Mouse (Mus musculus): ENCODE results near the gene Slco2b1.

Gene Slco2b1

DNA sequence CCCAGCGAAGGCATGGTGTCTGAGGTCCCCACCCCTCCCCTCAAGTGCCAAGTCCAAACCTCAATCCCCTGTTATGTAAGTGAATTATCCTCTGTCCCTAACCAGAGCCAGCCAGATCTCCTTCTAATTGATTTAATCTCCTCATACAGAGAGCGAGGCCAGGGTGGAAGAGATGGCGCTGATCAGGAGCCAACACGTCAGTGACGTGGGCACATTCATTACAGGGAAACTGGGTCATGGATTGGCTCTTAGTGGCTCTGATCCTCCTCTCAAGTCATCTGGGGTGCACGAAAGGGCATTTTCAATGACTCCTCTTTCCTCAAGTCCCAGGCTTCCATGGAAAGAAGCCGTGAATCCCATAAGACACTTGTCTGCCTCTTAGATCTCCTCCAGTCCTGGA, 66.4 kb downstream of the Slco2b1 start:
- no peak for DNase-seq

DNA sequence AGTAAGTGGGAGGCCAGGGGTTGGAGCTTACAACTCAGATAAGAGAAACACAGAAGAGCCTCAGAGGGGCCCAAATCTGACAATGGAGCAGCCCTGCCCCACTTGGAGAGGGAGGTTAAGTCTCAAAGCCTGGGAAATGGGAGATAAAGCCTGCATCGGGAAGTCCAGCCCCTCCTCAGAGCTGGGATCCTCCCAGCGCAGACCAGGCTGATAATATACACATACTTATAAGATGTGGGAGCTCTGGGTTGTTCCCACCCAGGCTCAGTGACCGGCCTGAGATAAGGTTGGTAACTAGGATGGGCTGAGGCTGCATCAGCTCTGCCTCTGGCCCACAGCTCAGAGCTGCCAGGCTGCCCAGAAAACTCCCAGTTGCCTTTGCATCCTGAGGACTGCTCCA, 69.1 kb downstream of the Slco2b1 start:
- no peak for DNase-seq

DNA sequence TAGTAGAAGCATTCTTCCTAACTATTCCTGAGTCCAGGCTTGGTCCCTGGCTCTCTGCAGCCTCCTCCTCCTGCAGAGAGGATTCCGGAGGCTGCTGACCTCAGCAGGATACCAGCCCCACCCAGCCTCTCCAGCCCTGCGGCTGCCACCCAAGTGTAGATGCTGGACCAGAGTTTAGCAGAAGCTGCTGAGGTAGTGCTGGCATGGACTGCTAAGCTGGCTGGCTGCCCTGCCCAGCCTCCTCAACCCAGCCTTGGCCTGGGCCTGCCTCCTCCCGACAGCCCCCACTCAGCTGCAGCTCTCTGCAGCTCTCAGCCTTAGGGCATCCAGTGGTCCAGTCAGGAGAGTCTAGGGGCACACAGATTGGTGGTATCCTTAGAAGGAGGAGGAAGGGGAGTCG, 69.9 kb downstream of the Slco2b1 start:
- peak in 1 of 2 experiments; percentile 16 for DNase-seq

DNA sequence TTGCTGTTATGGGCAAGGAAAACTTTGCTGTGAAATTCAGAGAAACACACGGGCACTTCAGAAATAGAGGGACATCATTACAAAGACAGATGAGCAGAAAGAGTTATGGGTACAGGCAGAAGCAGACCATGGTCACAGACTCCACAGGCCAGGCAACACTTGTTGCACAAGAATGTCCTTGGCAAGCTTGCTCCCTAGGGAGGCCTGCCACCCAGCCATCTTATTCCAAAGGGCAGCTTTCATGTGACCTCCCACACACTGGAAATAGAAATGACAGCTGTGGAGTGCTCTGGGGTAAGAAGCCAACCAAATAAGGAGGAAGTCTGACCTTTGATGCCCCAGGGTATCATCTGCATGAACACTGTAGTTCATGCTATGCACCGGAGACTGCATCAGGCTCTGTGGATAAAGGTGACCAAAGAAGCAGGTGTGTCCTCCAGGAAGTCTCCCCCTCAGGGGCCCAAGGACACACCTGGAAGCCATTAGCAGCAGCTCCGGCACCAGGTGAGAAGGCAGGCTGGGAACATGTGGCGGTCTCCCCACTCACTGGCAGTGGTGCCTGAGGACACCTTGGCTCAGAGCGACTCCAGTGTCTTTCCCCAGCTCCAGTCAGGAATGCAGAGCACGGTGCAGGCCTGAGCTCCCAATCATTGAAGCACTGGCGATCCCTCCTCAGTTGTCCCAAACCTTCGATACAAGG, 77.0 kb downstream of the Slco2b1 start:
- DNase-seq: peak in 1 of 2 experiments; percentile 12

DNA sequence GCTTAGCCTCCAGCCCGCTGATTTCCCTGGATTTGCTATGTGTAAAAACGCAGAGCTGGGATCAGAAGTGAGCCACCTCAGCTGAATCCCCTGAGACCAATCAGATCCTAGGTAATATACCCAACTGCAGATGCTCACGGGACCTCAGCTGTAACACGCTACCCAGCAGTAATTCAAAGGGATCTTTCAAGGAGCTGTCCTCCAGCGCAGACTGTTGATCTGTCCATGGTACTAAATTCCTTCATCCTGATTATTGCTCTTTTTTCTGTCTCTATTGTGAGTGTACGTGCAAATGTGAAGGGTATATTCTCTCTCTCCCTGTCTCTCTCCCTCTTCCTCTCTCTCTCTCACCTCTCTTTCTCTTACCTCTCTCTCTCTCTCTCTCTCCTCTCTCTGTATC, 78.9 kb downstream of the Slco2b1 start:
- no peak for DNase-seq

DNA sequence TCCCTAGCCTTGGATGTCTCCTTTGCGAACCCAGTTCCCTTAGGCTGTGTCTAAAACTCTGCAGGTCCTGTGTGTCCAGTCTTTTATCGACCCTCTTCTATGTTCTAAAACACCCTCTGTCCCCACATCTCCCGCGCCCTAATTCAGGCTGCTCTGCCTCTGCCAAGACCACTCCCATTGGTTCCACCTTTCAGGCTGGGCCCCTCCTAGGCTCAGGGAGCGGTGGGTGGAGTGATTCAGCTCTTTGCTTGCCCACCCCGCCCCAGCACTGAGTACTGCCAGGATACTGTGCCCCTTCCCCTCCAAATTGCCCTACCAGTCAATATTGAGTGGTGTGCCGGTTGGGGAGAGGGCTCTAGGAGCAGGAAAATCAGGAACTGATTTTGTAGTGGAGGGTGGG, 83.8 kb downstream of the Slco2b1 start:
- DNase-seq: no peak

DNA sequence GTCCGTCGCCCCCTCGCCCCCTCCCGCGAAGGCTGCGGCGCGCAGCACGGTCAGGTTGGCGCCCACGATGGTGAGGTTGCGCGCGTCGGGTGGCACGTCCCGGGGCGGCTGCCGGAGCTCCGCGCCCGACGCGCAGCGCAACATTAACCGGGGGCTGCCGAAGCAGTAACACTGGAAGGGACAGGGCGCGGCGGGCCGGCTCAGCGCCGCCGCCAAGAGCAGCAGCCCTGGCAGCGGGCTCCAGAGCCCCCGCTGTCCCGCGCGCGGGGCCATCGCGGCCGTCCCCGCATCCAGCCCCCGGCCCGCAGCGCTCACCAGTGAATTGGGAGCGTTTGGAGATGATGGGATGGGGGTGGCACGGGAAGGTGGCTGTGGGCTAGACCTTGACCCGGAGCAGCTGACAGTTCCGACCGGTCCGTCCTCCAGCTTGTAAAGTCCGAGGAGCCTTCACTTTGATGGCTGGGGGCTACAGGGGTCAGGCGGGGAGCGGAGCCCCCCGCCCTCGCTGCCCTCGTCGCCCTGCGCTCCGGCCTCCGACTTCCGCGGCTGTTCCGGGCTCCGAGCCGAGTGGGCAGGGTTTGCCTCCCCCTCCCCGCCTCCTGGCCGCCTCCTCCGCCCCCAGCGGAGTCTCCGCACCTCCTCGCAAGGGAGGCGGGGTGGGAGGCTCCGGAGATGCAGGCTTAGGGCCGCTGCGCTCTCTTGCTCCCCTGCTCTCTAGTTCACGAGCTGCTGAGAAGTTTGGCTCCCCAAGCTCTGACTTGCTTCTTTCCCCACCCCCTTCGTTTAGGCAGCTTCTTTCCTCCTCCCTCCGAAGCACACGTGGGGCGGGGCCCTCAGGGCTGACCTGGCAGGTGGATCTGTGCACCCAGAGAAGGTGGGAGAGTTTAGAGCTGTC, 84.5 kb downstream of the Slco2b1 start, which contains the start of gene Tpbgl:
Gene Tpbgl, minus strand, starts transcription at position 728 of the 895 bp plus-strand sequence.
- peak; percentile 66 to 82 for DNase-seq

DNA sequence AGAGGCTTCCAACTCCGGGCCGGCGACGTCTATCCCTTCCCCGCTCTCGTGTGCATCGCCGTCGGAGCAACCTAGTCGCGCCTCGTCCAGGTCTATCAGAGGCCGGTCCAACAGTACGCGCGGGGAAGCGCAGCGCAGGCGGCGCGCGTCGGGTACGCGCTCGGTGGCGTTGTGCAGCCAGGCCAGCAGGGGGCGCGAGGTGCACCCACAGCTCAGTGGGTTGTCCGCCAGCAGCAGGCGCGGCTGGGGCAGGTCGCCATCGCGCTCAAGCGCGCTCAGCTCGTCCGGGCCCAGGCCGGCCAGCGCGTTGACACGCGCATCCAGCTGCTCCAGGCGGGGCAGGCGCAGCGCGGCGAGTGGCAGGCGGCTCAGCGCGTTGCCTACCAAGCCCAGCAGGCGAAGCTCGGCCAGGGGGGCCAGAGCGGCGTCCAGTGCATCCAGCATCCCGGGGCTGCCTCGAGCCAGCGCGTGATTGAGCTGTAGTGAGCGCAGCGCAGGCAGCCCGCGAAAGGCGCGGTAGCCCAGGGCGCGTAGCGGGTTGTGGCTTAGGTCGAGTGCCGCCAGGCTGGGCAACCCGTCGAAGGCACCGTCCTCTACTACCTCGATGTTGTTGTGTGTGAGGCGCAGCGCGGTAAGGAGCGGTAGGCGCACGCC, 85.3 kb downstream of the Slco2b1 start:
- DNase-seq: peak; percentile 85 to 92

DNA sequence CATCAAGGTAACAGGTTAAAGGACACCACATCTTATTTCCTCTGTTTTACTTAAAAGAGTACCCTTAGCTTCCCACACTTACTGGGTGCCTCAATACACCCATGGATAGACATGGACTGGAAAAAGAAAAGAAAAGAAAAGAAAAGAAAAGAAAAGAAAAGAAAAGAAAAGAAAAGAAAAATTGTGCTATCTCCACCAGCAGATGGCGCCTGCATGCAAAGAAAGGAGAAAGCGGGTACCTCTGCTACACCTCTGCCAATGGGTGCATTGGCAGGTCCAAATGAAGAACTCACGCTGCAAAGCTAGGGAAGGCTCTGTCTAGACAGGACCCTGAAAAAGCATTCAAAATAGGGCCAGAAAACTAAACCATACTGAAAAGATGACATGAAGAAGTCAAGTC, 92.3 kb downstream of the Slco2b1 start:
- peak; percentile 24 to 67 for DNase-seq

DNA sequence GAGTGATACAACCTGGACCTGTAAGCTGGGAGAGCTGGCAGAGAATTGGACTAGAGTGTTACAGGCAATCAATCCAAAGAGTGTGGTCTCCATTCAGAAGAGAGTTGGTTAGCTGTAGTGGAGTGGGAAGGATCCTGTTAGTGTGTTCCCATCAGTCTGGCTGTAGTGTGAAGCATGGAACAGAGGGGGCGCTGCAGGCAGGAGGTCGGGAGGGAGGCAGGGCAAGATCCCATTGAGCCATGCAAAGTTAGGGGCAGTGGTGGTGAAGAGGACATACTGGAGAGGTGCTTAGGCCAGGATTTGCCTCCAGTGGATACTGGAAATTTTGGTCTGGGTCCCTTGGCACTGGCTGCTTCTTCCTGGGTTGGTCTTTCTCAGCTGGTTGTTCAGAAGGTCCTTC, 92.9 kb downstream of the Slco2b1 start:
- DNase-seq: no peak

Measured in kidney, postnatal 36 days (tissue).